Mouse (Mus musculus) spleen, adult 12 weeks (tissue): Measurements from ENCODE around the gene Dhx58.

Experiments
- DNase-seq: peaks from one replicate; pipeline ENCODE4 v3.0.0; 2022; ENCODE audit warnings: low spot score

Gene Dhx58

GRCm38 (mm10) chr11:100721776-100722492 lies 17.9 kb upstream of the Dhx58 start:
- no peak for DNase-seq

- no peak for DNase-seq
Measured at GRCm38 (mm10) chr11:100721254-100721653, 17.2 kb upstream of the Dhx58 start.

GRCm38 (mm10) chr11:100720345-100720744 lies 16.3 kb upstream of the Dhx58 start:
- no peak for DNase-seq

- DNase-seq = no peak
Measured at GRCm38 (mm10) chr11:100719893-100720292, 15.8 kb upstream of the Dhx58 start.

GRCm38 (mm10) chr11:100719312-100719711 lies 15.2 kb upstream of the Dhx58 start:
- no peak for DNase-seq

- DNase-seq = no peak
Measured at GRCm38 (mm10) chr11:100718866-100719265, 14.8 kb upstream of the Dhx58 start.

GRCm38 (mm10) chr11:100718462-100718861 lies 14.4 kb upstream of the Dhx58 start:
- no peak for DNase-seq

- DNase-seq = no peak
Measured at GRCm38 (mm10) chr11:100716649-100717048, 12.6 kb upstream of the Dhx58 start.

GRCm38 (mm10) chr11:100714948-100715347 lies 10.9 kb upstream of the Dhx58 start:
- DNase-seq = no peak

GRCm38 (mm10) chr11:100714534-100714915 lies 10.5 kb upstream of the Dhx58 start:
- peak; percentile 70 for DNase-seq

- peak; percentile 60 for DNase-seq
Measured at GRCm38 (mm10) chr11:100713735-100714533, 9.9 kb upstream of the Dhx58 start, which contains the start of gene Hspb9. Gene Hspb9, plus strand, starts transcription at chr11:100713850.

- DNase-seq = no peak
Measured at GRCm38 (mm10) chr11:100713174-100713573, 9.1 kb upstream of the Dhx58 start.

GRCm38 (mm10) chr11:100711783-100712615 lies 7.9 kb upstream of the Dhx58 start, which contains the start of gene Kat2a:
Gene Kat2a, minus strand, starts transcription at chr11:100712465.
- DNase-seq = no peak

GRCm38 (mm10) chr11:100710977-100711376 lies 6.9 kb upstream of the Dhx58 start:
- no peak for DNase-seq

- no peak for DNase-seq
Measured at GRCm38 (mm10) chr11:100710528-100710927, 6.5 kb upstream of the Dhx58 start.

GRCm38 (mm10) chr11:100709201-100709810 lies 5.2 kb upstream of the Dhx58 start:
- no peak for DNase-seq

- DNase-seq = no peak
Measured at GRCm38 (mm10) chr11:100705095-100705747, 1.1 kb upstream of the Dhx58 start.

GRCm38 (mm10) chr11:100703366-100703765 lies 705 bp downstream of the Dhx58 start:
- DNase-seq = no peak

GRCm38 (mm10) chr11:100702906-100703305 lies 1.2 kb downstream of the Dhx58 start:
- no peak for DNase-seq

GRCm38 (mm10) chr11:100702081-100702851 lies 1.8 kb downstream of the Dhx58 start:
- DNase-seq = peak; percentile 55

GRCm38 (mm10) chr11:100701301-100701700 lies 2.8 kb downstream of the Dhx58 start:
- DNase-seq = no peak
